Mouse (Mus musculus): ENCODE results near the gene Col6a1. TPM values are rescaled to one million over a fixed set of nuclear protein-coding genes. Genes with fewer than 3 reads are reported as not detected.

Gene Col6a1
- polyA plus RNA-seq, 1 experiment from 2014 or later: 55.5 TPM

DNA sequence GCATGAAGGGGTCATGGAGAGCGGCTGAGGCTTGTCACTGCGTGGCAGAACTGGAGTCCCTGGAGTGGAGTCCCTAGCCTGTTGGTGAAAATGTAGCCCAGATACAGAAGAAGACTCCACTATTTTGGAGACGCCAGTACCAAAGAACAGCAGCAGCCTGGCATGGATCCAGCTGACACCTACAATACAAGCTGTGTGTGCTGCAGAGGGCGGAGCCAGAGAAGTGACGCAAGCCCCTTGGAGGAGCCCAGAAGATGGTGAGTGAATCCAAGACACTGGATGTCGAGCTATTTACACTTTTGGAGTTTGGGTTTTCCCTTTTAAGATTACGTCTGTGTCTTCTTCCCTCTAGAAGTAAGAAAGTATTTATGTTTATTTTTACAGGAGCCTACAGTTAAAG, 47.8 kb downstream of the Col6a1 start:
- Histone ChIP-seq H3K9ac (no peak overlapping the region), H3K4me2 (no peak overlapping the region), H3K4me1 (peaks cover 22% of the 10 kb centered on the region), H3K36me3 (no peaks in the 10 kb centered on the region), H3K27ac (replicated peaks) (no peak overlapping the region), H3K4me3 (no peak overlapping the region), H3K9me3 (no peaks in the 10 kb centered on the region), H3K27me3 (replicated peaks) (no peaks in the 10 kb centered on the region)
- no peak for ATAC-seq (ENCODE audit: extremely low read depth, insufficient number of reproducible peaks, low FRiP score, low TSS enrichment)
- 53% methylated on average over 7 of the region's 7 CpGs for WGBS

DNA sequence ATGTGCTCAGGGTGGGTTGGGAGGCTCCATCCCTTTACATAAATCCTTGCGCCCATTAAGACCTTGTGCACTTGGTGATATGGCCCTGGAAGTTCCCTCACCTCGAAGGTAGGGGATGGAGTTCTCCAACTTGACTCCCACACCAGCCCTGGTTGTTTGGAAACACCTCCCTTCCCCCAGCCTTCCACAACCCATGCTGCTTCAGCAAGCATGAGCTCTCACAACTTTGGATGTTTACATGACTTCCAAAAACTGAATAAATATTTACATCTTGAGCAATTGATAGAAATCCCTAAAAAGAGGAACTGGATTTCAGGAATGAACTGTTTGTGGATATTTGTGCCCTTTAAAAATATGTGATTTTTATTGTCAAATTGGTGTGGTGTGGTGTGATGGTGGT, 50.7 kb downstream of the Col6a1 start:
- no peaks in the 10 kb centered on the region for H3K4me1 ChIP-seq
- H3K9me3 ChIP-seq: no peaks in the 10 kb centered on the region
- no peak overlapping the region for H3K4me2 ChIP-seq
- no peaks in the 10 kb centered on the region for H3K27me3 ChIP-seq (replicated peaks)
- WGBS: 66% methylated on average over 2 of the region's 2 CpGs
- no peak overlapping the region for H3K9ac ChIP-seq
- no peak overlapping the region for H3K4me3 ChIP-seq
- no peaks in the 10 kb centered on the region for H3K36me3 ChIP-seq
- H3K27ac ChIP-seq (replicated peaks): no peak overlapping the region
- ATAC-seq (ENCODE audit: extremely low read depth, insufficient number of reproducible peaks, low FRiP score, low TSS enrichment): no peak

DNA sequence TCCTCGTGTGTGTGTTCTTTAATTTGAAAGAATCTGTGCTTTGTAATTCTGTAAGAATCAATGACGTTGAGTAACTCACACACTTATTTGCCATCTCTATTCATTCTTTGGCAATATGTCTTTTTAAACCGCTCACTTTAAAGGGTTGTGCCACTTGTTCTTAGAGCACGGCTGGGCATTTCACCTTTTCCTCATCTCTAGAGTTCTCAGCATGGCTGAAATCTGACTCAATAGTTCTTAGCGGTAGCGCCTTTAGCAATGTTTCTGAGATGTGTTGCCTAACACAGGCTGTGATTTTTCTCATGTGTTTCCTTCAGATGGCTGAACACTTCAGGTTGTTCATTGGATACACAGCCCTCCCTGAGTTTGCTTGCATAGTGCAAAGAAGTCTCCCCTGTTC, 51.4 kb downstream of the Col6a1 start:
- H3K4me3 ChIP-seq: no peak overlapping the region
- no peaks in the 10 kb centered on the region for H3K4me1 ChIP-seq
- H3K9me3 ChIP-seq: no peaks in the 10 kb centered on the region
- no peaks in the 10 kb centered on the region for H3K27me3 ChIP-seq (replicated peaks)
- ATAC-seq (ENCODE audit: extremely low read depth, insufficient number of reproducible peaks, low FRiP score, low TSS enrichment): no peak
- no peak overlapping the region for H3K9ac ChIP-seq
- 78% methylated on average over 6 of the region's 6 CpGs for WGBS
- H3K36me3 ChIP-seq: no peaks in the 10 kb centered on the region
- no peak overlapping the region for H3K27ac ChIP-seq (replicated peaks)
- H3K4me2 ChIP-seq: no peak overlapping the region

DNA sequence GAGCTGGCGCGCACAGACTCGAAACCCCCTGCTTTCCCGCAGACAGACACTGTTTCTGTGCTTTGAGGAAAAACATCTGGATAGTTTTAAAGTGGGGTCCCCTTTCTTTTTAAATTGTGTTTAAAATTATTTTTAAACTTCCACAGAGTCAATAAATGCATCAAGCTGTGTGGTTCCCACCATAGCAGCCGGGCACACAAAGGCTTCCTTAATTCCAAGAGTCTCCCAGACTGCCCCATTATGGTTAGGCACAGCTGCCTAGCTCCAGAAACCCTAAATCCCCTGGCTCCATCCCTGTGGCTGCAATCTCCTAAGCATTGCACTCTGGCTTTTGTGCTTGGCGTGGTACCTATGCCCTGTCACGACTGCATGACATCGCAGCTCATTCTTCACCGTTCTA, 54.0 kb downstream of the Col6a1 start:
- Histone ChIP-seq H3K9ac (no peak overlapping the region), H3K36me3 (no peaks in the 10 kb centered on the region), H3K27ac (replicated peaks) (no peak overlapping the region), H3K9me3 (no peaks in the 10 kb centered on the region), H3K4me2 (no peak overlapping the region), H3K4me1 (no peaks in the 10 kb centered on the region), H3K27me3 (replicated peaks) (no peaks in the 10 kb centered on the region), H3K4me3 (no peak overlapping the region)
- WGBS: 86% methylated on average over 9 of the region's 9 CpGs
- ATAC-seq (ENCODE audit: extremely low read depth, insufficient number of reproducible peaks, low FRiP score, low TSS enrichment): no peak

DNA sequence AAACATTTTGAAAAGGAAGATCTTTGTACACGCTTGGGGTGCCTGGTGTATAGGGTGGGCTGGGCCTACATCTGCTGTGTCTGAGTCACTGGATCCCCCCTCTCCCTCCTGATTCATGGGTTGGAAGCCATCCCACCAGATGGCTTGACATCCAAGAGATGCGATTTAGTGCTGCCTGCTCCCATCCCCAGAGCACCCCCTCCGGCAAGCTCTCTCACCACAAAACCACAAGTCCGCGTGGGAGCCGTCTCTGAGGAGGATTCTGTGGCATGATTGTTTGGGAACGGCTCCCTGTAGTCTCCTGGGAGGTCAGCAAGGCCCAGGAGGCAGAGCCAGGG, 57.1 kb downstream of the Col6a1 start:
- 54% methylated on average over 7 of the region's 7 CpGs for WGBS
- no peak for ATAC-seq (ENCODE audit: extremely low read depth, insufficient number of reproducible peaks, low FRiP score, low TSS enrichment)
- H3K36me3 ChIP-seq: no peaks in the 10 kb centered on the region
- H3K27me3 ChIP-seq (replicated peaks): no peaks in the 10 kb centered on the region
- no peaks in the 10 kb centered on the region for H3K4me1 ChIP-seq
- no peak overlapping the region for H3K27ac ChIP-seq (replicated peaks)
- peaks cover 14% of the 10 kb centered on the region for H3K9me3 ChIP-seq
- H3K4me3 ChIP-seq: no peak overlapping the region
- H3K9ac ChIP-seq: no peak overlapping the region
- H3K4me2 ChIP-seq: no peak overlapping the region

DNA sequence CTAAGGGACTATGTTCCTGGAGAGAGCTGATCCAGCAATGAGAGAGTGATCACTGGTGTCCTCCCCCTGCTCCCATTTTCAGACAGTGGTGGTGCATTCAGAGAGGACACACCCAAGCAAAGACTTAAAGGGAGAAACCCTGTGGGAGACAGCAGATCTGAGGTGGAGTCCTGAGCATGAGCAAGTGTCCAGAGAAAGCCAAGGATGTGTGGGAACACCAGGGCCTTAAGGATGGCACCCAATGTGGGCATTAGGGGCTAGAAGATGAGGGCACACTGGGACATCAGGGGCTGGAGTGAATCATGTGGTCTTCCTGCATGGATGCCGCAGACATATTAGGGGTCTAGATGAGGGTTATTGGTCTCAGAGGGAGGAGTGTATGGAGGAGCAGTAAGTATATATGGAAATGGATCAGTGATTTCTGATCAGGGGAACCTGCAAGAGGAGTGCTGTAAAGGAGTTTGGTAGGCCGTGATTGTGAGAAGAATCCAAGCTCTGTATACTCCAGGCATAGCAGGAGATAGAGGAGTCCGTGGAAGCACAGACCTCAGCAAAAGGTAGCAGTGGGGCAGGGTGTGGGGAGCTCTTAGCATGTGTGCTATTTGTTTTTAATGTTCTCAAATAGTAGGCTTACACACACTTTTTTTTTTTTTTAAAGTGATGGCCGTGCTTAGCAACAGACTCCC, 57.6 kb downstream of the Col6a1 start:
- Histone ChIP-seq H3K36me3 (no peaks in the 10 kb centered on the region), H3K27me3 (replicated peaks) (no peaks in the 10 kb centered on the region), H3K27ac (replicated peaks) (no peak overlapping the region), H3K9me3 (peaks cover 14% of the 10 kb centered on the region), H3K4me1 (no peaks in the 10 kb centered on the region), H3K4me2 (no peak overlapping the region), H3K9ac (no peak overlapping the region), H3K4me3 (no peak overlapping the region)
- WGBS: 75% methylated on average over 4 of the region's 4 CpGs
- ATAC-seq (ENCODE audit: extremely low read depth, insufficient number of reproducible peaks, low FRiP score, low TSS enrichment): no peak

DNA sequence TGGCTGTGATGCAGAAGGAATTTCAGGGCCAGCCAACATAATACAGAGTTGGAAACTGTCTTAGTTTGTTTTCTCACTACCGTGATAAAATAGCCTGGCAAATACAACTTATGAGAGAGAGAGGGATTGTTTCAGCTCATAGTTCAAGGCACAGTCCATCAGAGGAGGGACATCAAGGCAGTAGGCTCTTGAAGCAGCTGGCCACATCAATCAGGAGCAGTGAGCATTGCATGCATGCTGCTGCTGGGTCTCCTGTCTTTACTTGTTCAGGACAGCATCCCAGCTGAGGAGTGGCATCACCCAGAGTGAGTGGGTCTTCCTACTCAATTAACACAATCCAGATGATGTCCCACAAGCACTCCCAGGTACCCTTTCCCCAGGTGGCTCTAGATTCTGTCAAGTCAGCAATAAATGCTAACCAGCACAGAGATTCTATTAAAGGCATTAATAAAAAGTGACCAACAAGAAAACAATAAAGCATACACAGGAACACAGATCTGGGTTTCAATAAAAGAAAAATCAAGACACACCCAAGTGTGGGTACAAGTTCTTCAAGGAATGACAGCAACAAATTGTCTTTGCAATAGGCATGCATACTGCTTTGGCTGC, 58.7 kb downstream of the Col6a1 start:
- no peak for ATAC-seq (ENCODE audit: extremely low read depth, insufficient number of reproducible peaks, low FRiP score, low TSS enrichment)
- peaks cover 14% of the 10 kb centered on the region for H3K9me3 ChIP-seq
- no peak overlapping the region for H3K4me2 ChIP-seq
- H3K36me3 ChIP-seq: no peaks in the 10 kb centered on the region
- no peaks in the 10 kb centered on the region for H3K4me1 ChIP-seq
- WGBS: 63% methylated on average over 1 of the region's 1 CpGs
- H3K4me3 ChIP-seq: no peak overlapping the region
- no peak overlapping the region for H3K27ac ChIP-seq (replicated peaks)
- no peaks in the 10 kb centered on the region for H3K27me3 ChIP-seq (replicated peaks)
- H3K9ac ChIP-seq: no peak overlapping the region

DNA sequence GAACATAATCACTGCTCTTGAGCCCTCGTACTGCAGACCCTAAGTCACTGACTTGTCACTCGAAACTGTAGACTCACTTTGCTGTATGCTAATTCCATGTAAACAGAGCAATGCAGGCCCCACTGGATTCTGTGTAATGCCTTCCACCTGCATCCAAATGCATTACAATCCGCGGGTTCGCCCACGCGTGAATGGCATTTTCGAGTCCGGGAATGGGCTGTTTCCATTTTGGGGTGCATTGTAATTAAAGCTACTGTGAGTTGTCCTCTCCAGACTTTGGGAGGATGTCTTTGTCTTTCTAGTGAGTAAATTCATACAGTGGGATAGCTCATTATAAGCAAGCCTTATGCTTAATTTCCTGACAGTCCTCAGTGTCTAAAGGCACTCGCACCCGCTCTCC, 60.4 kb downstream of the Col6a1 start:
- Histone ChIP-seq H3K4me3 (no peak overlapping the region), H3K4me1 (no peaks in the 10 kb centered on the region), H3K9ac (no peak overlapping the region), H3K27me3 (replicated peaks) (no peaks in the 10 kb centered on the region), H3K4me2 (no peak overlapping the region), H3K9me3 (peaks cover 14% of the 10 kb centered on the region), H3K27ac (replicated peaks) (no peak overlapping the region), H3K36me3 (no peaks in the 10 kb centered on the region)
- no peak for ATAC-seq (ENCODE audit: extremely low read depth, insufficient number of reproducible peaks, low FRiP score, low TSS enrichment)
- 83% methylated on average over 11 of the region's 11 CpGs for WGBS

DNA sequence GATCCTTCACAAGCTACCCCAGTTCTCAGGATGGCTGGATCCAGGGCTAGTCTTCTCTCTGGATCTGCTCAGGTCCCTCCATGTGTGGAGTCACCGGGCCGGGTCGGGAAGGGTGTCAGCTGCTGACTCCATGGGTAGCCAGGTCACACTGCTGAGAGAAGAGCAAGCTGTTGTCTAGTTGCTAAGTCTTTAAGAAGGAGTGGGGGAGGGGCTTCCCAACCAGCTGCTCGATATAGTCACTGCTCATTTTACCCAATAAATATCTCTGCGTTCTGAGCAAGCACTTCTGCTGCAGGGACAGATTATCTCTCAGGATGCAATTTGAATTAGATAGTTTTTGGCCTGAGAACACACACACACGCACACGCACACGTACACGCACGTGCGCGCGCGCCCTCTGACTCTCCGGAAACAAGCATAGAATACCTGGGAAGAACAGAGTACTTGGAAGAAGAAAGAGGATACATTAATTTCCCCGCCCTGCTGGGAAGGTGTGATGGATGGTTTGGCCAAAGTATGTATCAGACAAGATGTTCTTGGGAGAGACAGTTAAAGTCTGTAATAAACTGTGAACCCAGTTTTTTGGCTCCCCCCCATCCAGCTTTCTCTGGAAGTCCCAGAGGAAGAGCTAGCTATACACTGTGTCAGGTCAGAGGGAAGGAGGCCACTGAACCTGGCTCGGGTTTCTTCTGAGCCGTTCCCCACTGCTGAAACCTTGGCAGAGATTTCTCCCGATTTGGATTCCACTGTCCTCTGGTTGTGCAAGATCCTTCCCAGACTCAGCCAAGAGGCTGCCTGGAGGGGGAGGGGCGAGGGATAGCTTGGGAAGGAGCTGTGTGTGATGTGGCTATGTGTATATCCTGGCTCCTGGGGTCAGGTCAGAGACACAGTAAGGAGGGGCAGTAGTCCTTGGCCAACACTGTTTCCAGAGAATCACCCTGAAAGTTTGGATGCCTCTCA, 61.5 kb downstream of the Col6a1 start:
- Histone ChIP-seq H3K36me3 (no peaks in the 10 kb centered on the region), H3K9me3 (peaks cover 14% of the 10 kb centered on the region), H3K4me3 (no peak overlapping the region), H3K27ac (replicated peaks) (no peak overlapping the region), H3K9ac (no peak overlapping the region), H3K27me3 (replicated peaks) (no peaks in the 10 kb centered on the region), H3K4me1 (no peaks in the 10 kb centered on the region), H3K4me2 (no peak overlapping the region)
- no peak for ATAC-seq (ENCODE audit: extremely low read depth, insufficient number of reproducible peaks, low FRiP score, low TSS enrichment)
- 71% methylated on average over 20 of the region's 20 CpGs for WGBS
